Mouse (Mus musculus): ENCODE measurements around the gene Rpia. TPM values are rescaled to one million over a fixed set of nuclear protein-coding genes. Genes with fewer than 3 reads are reported as not detected.
"Not testable (repeated sequence)": the region's sequence is repeated elsewhere in the genome, so short reads cannot be mapped to it uniquely, and the experiment has no call there.

Rpia gene
- total RNA-seq (2015) (50.7 and 58.2 TPM in 2 replicates), total RNA-seq (2017) (118 and 119 TPM in 2 replicates)

GRCm38 (mm10) chr6:70791824-70792535 is at the start of gene Rpia:
Rpia (minus strand) TSS chr6:70792232.
- peak; percentile 84 for ATAC-seq (ENCODE audit: poor library complexity, severe bottlenecking)

- no peak for ATAC-seq (ENCODE audit: poor library complexity, severe bottlenecking)
Observed at GRCm38 (mm10) chr6:70840281-70840680, 48.2 kb upstream of the Rpia start.

- no peak for ATAC-seq (ENCODE audit: poor library complexity, severe bottlenecking)
Observed at GRCm38 (mm10) chr6:70838532-70838931, 46.5 kb upstream of the Rpia start.

GRCm38 (mm10) chr6:70837297-70837696 is 45.3 kb upstream of the Rpia start:
- ATAC-seq (ENCODE audit: poor library complexity, severe bottlenecking): peak; percentile 94

- ATAC-seq (ENCODE audit: poor library complexity, severe bottlenecking): peak; percentile 75
Observed at GRCm38 (mm10) chr6:70831179-70831839, 39.3 kb upstream of the Rpia start.

- ATAC-seq (ENCODE audit: poor library complexity, severe bottlenecking): peak; percentile 48; the same call in 1 of the 2 replicates
Observed at GRCm38 (mm10) chr6:70830552-70830951, 38.5 kb upstream of the Rpia start.

- ATAC-seq (ENCODE audit: poor library complexity, severe bottlenecking): no peak
Observed at GRCm38 (mm10) chr6:70829451-70829850, 37.4 kb upstream of the Rpia start.

GRCm38 (mm10) chr6:70824987-70825337 is 32.9 kb upstream of the Rpia start:
- ATAC-seq (ENCODE audit: poor library complexity, severe bottlenecking): peak; percentile 61

- peak; percentile 96 for ATAC-seq (ENCODE audit: poor library complexity, severe bottlenecking)
Observed at GRCm38 (mm10) chr6:70824085-70824986, 32.3 kb upstream of the Rpia start.

GRCm38 (mm10) chr6:70823277-70823676 is 31.2 kb upstream of the Rpia start:
- ATAC-seq (ENCODE audit: poor library complexity, severe bottlenecking): not testable (repeated sequence)

GRCm38 (mm10) chr6:70822386-70822910 is 30.4 kb upstream of the Rpia start:
- ATAC-seq (ENCODE audit: poor library complexity, severe bottlenecking): no peak

- no peak for ATAC-seq (ENCODE audit: poor library complexity, severe bottlenecking)
Observed at GRCm38 (mm10) chr6:70821566-70821965, 29.5 kb upstream of the Rpia start.

GRCm38 (mm10) chr6:70815471-70815870 is 23.4 kb upstream of the Rpia start:
- ATAC-seq (ENCODE audit: poor library complexity, severe bottlenecking): no peak

- ATAC-seq (ENCODE audit: poor library complexity, severe bottlenecking): no peak
Observed at GRCm38 (mm10) chr6:70814629-70814950, 22.6 kb upstream of the Rpia start.

GRCm38 (mm10) chr6:70813921-70814628 is 22.0 kb upstream of the Rpia start:
- peak; percentile 58; the same call in 1 of the 2 replicates for ATAC-seq (ENCODE audit: poor library complexity, severe bottlenecking)

GRCm38 (mm10) chr6:70812526-70812895 is 20.5 kb upstream of the Rpia start:
- no peak for ATAC-seq (ENCODE audit: poor library complexity, severe bottlenecking)

- peak; percentile 96 for ATAC-seq (ENCODE audit: poor library complexity, severe bottlenecking)
Observed at GRCm38 (mm10) chr6:70811557-70812525, 19.8 kb upstream of the Rpia start.

GRCm38 (mm10) chr6:70810524-70810923 is 18.5 kb upstream of the Rpia start:
- ATAC-seq (ENCODE audit: poor library complexity, severe bottlenecking): no peak

GRCm38 (mm10) chr6:70806514-70806912 is 14.5 kb upstream of the Rpia start:
- no peak for ATAC-seq (ENCODE audit: poor library complexity, severe bottlenecking)
